Mouse (Mus musculus) embryonic stem cell, embryonic (primary cell): ENCODE data around the gene S1pr3.

Experiments
- CTCF ChIA-PET, 4 experiments: fragments of 300-600 bp in 2 of 4; fragments of 350-600 bp in 2 of 4; sonication (Branson Sonifier 250); formaldehyde crosslinking; loops; one replicate each; lab custom pipeline; 2022; ENCODE audit warnings: inconsistent platforms in 2 of 4; lab: Charles Lee
- POLR2A ChIA-PET, 4 experiments: fragments of 300-600 bp in 2 of 4; fragments of 350-600 bp in 2 of 4; sonication (Branson Sonifier 250); formaldehyde crosslinking; loops; one replicate each; lab custom pipeline; 2022; ENCODE audit warnings: antibody characterized with exemption in 4 of 4, inconsistent platforms in 1 of 4; lab: Charles Lee

S1pr3 gene

GRCm38 (mm10) chr13:51408519-51409001 lies at the start of gene S1pr3:
Gene S1pr3, plus strand, starts transcription at chr13:51408639.
- ChIA-PET POLR2A (interaction anchor here in 3 of 4 experiments (0.5 to 2.4 kb wide), 8 partner anchors 8 to 592 kb away, joined by 3 to 10 read pairs (median 3); no protein-coding TSS in a partner anchor), CTCF (interaction anchor here in 3 of 4 experiments (1.0 to 3.4 kb wide), 9 partner anchors 10 to 461 kb away, joined by 3 to 17 read pairs (median 4); no protein-coding TSS in a partner anchor)

GRCm38 (mm10) chr13:51360441-51360962 lies 47.9 kb upstream of the S1pr3 start:
- POLR2A ChIA-PET: no interaction called here
- CTCF ChIA-PET: interaction anchor here in 1 of 4 experiments (0.6 kb wide), 1 partner anchor 471 kb away, joined by 3 read pairs; no protein-coding TSS in a partner anchor

GRCm38 (mm10) chr13:51363390-51363789 lies 45.0 kb upstream of the S1pr3 start:
- CTCF ChIA-PET: no interaction called here
- POLR2A ChIA-PET: no interaction called here

- CTCF ChIA-PET: no interaction called here
- POLR2A ChIA-PET: interaction anchor here in 1 of 4 experiments (0.6 kb wide), 1 partner anchor 240 kb away, joined by 3 read pairs; no protein-coding TSS in a partner anchor
Measured at GRCm38 (mm10) chr13:51363985-51364384, 44.5 kb upstream of the S1pr3 start.

- ChIA-PET CTCF (interaction anchor here in 1 of 4 experiments (0.6 kb wide), 1 partner anchor 17 kb away, joined by 3 read pairs; no protein-coding TSS in a partner anchor), POLR2A (interaction anchor here in 1 of 4 experiments (0.5 kb wide), 1 partner anchor 204 kb away, joined by 3 read pairs; no protein-coding TSS in a partner anchor)
Measured at GRCm38 (mm10) chr13:51365191-51365590, 43.2 kb upstream of the S1pr3 start.

DNA sequence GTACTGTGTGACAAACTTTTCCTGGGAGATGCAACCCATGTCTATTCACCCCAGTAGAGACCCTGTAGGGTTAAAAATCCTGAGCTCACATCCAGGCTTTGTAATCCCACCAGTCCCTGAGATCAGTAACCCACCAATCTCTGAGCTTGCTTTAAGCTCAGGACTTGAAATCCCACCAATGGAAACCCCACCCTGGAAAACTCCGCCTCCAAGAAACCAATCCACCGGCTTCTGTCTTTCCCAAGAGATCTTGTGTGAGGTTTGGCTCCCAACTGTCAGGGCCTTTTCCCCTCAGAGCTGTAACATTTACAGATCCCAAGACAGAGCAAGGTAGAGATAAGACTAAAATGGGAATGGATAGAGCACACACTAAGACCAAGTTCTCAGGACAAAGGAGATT lies 40.1 kb upstream of the S1pr3 start:
- POLR2A ChIA-PET: interaction anchor here in 3 of 4 experiments (0.6 to 1.4 kb wide), 4 partner anchors 14 to 40 kb away, joined by 3 to 6 read pairs (median 4); partner anchors contain the start of gene S1pr3 (in 2 of the 3)
- CTCF ChIA-PET: no interaction called here

GRCm38 (mm10) chr13:51369354-51369753 lies 39.1 kb upstream of the S1pr3 start:
- CTCF ChIA-PET: no interaction called here
- POLR2A ChIA-PET: interaction anchor here in 2 of 4 experiments (1.0 to 1.4 kb wide), 2 partner anchors 32 to 303 kb away, joined by 3 to 6 read pairs; no protein-coding TSS in a partner anchor

DNA sequence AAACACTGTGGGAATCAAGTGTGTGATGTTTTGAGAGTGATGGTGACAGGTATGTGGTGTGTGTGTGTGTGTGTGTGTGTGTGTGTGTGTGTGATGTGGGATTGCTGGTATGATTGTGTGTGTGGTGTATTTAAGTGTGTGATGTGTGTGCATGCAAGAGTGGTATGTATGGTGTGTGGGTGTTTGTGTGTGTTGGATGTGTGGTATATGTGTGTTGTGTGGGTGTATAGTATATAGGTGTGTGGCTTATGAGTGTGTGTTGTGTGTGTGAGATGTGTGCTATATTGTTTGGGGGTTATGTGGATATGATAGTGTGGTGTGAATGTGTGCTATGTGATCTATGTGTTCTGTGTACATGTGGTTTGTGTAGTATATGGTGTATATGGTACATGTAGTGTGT lies 35.4 kb upstream of the S1pr3 start:
- ChIA-PET POLR2A (no interaction called here), CTCF (no interaction called here)

- ChIA-PET CTCF (no interaction called here), POLR2A (interaction anchor here in 1 of 4 experiments (0.5 kb wide), 1 partner anchor 1771 kb away, joined by 3 read pairs; no protein-coding TSS in a partner anchor)
Measured at GRCm38 (mm10) chr13:51374026-51374807, 34.2 kb upstream of the S1pr3 start.

DNA sequence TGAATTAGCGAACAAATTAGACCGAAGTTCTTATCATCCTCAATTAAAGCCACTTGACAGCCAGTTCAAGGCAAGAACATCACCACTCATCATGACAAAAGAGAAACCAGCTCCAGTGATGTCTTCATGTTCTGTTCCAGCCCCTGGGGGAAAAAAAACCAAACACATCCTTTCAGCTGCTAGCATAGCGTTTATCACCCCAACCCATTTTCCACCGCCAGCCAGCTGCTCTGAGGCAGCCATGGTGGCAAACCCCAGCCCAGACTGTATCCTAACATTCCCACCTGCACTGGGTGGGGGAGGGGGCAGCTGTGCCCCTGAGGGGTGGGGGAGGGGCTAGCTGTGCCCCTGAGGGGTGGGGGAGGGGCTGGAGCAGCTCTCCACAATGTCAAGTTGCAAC lies 30.3 kb upstream of the S1pr3 start:
- ChIA-PET CTCF (interaction anchor here in 2 of 4 experiments (0.6 to 1.0 kb wide), 4 partner anchors 26 to 36 kb away, joined by 3 to 8 read pairs (median 4); no protein-coding TSS in a partner anchor), POLR2A (interaction anchor here (0.5 to 1.1 kb wide), 8 partner anchors 14 to 834 kb away, joined by 3 to 6 read pairs (median 4); no protein-coding TSS in a partner anchor)

DNA sequence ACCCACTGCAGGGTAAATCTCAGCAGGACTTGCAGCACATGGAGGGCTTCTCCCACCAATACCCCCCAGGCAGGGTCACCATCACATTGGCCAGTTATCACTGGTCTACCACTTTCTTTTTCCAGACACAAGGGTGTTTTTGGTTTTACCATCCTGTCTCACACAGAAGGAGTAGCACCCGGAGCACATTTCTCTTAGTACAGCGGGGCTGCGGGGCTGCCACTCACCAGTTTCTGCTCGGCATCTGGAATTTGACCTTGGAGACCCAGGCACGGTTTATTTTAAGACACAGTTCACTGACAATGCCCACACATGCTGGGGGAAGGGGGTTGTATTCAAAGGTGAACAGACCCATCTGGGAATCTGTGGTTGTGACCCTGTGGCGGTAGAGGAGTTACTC lies 28.8 kb upstream of the S1pr3 start:
- ChIA-PET POLR2A (interaction anchor here in 1 of 4 experiments (0.7 kb wide), 1 partner anchor 10 kb away, joined by 4 read pairs; no protein-coding TSS in a partner anchor), CTCF (no interaction called here)

DNA sequence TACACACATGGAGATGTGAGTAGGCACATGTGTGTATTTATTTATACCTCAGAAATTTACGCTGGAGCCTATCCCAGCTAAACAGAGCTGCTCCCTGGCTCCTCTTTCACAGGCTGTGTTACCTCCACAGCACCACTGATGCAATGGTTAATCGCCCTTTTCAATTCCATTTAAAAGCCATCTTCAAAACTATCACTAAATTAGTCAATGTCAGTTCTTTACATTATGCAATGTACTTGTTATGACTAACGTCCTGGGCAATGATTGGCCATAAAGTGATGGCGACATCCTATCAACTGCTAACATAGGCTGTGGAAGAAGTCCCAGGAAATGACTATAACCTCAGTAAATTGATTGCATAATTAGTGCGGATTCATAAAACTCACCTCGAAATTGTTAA lies 26.9 kb upstream of the S1pr3 start:
- ChIA-PET POLR2A (interaction anchor here in 2 of 4 experiments (1.0 to 1.9 kb wide), 3 partner anchors 19 to 48 kb away, joined by 4 to 6 read pairs (median 5); no protein-coding TSS in a partner anchor), CTCF (interaction anchor here in 1 of 4 experiments (1.0 kb wide), 1 partner anchor 43 kb away, joined by 3 read pairs; no protein-coding TSS in a partner anchor)

DNA sequence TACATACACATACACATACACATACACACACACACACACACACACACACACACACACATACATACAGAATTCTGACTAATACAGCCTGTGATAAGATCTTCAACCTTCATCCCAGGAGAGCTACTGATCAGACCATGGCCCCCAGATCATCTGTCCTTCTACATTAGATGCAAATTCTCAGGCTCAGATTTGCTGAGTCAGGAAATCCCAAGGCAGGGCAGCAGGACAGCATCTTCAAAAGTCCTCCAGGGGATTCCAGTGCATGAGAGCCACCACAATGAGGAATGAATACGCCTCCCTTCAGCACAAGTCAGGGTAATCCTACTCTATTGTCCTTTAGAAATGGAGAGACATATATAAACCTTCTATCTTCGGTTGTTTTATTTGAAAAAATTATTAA lies 23.5 kb upstream of the S1pr3 start:
- POLR2A ChIA-PET: interaction anchor here in 1 of 4 experiments (0.6 kb wide), 1 partner anchor 303 kb away, joined by 6 read pairs; no protein-coding TSS in a partner anchor
- CTCF ChIA-PET: no interaction called here

DNA sequence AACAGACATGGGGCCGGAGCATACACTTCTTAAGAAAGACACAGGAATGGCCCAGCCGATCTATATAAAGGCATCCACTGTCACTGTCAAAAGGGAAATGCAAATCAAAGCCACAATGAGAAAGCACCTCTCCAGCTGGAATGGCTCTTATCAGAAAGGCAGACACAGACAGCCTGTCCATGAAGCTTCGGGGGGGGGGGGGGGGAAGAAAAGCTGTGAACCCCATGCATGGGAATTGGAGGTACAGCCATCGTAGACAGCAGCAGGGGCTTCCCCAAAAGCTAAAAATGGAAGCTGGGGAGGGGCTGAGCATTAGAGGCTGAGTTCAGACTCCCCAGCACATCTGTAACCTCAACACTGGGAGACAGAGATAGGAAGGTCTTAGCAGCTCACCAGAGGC lies 20.5 kb upstream of the S1pr3 start:
- POLR2A ChIA-PET: interaction anchor here in 1 of 4 experiments (0.6 kb wide), 1 partner anchor 16 kb away, joined by 3 read pairs; no protein-coding TSS in a partner anchor
- CTCF ChIA-PET: no interaction called here

- CTCF ChIA-PET: no interaction called here
- POLR2A ChIA-PET: interaction anchor here in 1 of 4 experiments (1.2 kb wide), 1 partner anchor 9 kb away, joined by 3 read pairs; no protein-coding TSS in a partner anchor
Measured at GRCm38 (mm10) chr13:51390398-51390797, 18.0 kb upstream of the S1pr3 start.

DNA sequence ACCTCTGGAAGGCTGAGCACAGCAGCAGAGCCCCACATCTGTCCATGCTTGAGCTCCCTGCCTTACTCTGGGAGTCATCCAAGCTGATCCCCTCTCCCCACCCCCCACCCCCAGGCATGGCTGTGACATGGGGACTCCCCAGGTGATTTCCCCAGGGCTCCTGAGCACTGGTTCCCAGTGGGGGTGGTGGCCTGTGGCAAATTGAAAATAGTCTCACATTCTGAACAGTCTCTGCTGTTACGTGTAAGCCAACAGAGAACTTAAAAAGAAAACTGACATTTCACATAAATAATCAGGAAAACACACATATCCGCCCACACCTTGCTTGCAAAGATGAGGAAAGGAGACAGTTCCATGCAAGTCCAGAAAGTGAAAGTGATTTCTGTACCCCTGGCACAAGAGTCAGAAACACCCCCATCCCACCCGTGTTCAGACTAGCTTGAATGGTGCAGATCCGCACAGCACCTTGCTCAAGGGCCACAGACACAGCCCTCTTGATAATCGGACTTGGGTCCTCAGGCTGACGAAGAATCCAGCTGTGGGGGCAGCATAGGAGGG lies 17.0 kb upstream of the S1pr3 start:
- POLR2A ChIA-PET: interaction anchor here in 1 of 4 experiments (1.0 kb wide), 1 partner anchor 14 kb away, joined by 3 read pairs; no protein-coding TSS in a partner anchor
- CTCF ChIA-PET: no interaction called here

DNA sequence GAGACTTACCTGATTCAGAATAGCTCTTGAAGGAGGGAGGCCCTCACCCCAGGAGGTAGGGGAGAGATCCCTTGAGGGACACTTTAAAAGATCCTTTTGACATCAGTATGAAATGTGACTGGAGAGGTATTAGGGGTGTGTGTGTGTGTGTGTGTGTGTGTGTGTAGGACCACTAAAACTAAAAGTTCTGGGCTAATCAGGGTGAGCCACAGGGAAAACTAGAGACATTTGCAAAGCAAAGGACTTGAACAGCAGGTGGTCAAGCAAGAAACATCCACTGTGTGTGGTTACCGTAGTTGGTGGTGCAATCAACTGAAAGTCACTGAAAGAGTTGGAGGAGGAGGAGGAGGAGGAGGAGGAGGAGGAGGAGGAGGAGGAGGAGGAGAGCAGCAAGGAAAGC lies 16.2 kb upstream of the S1pr3 start:
- ChIA-PET POLR2A (interaction anchor here in 2 of 4 experiments (0.5 to 1.0 kb wide), 2 partner anchors 14 to 255 kb away, joined by 3 read pairs; no protein-coding TSS in a partner anchor), CTCF (interaction anchor here in 1 of 4 experiments (0.6 kb wide), 1 partner anchor 301 kb away, joined by 4 read pairs; no protein-coding TSS in a partner anchor)

GRCm38 (mm10) chr13:51397861-51398260 lies 10.6 kb upstream of the S1pr3 start:
- ChIA-PET POLR2A (no interaction called here), CTCF (interaction anchor here in 1 of 4 experiments (0.7 kb wide), 1 partner anchor 790 kb away, joined by 3 read pairs; no protein-coding TSS in a partner anchor)
